Mouse (Mus musculus) MEL (cell line): ENCODE data around the gene Lgsn. TPM values are rescaled to one million over a fixed set of nuclear protein-coding genes. Genes with fewer than 3 reads are reported as not detected.

Source experiments
- DNase-seq: peaks from one replicate; pipeline ENCODE4 v3.0.0; 2011; ENCODE audit warnings: low read depth, low spot score
- H3K27ac ChIP-seq: 2 replicates; pipeline ENCODE4 v1.5.1; 2012; ENCODE audit warnings: low read depth, mild to moderate bottlenecking, control low read depth, low read length, moderate library complexity; ENCODE audit not compliant: control insufficient read depth
- H3K27me3 ChIP-seq, 2 experiments: fragments of 150-350 bp in 1 of 2; sonication (generic) in 1 of 2; 2 replicates each; pipeline ENCODE4 v1.6.1; 2012; ENCODE audit warnings: low read length in 2 of 2, mild to moderate bottlenecking in 2 of 2, improper control_type of control experiment in 1 of 2, moderate library complexity in 1 of 2; ENCODE audit not compliant: insufficient read depth in 2 of 2, control insufficient read depth in 1 of 2
- H3K36me3 ChIP-seq, 2 experiments: 2 replicates each; pipeline ENCODE4 v1.6.1; 2012 to 2014; ENCODE audit warnings: low read length in 2 of 2, improper control_type of control experiment in 1 of 2, inconsistent platforms in 1 of 2, mild to moderate bottlenecking in 1 of 2; ENCODE audit not compliant: insufficient read depth in 2 of 2, control insufficient read depth in 1 of 2
- H3K4me1 ChIP-seq, 2 experiments: fragments of 150-350 bp in 1 of 2; sonication (generic) in 1 of 2; 2 replicates each; pipeline ENCODE4 v1.6.1; 2012; ENCODE audit warnings: low read length in 2 of 2, improper control_type of control experiment in 1 of 2, mild to moderate bottlenecking in 1 of 2; ENCODE audit not compliant: insufficient read depth in 2 of 2, control insufficient read depth in 1 of 2
- H3K4me3 ChIP-seq, 2 experiments: fragments of 150-350 bp in 1 of 2; sonication (generic) in 1 of 2; 2 replicates each; pipeline ENCODE4 v1.5.1; 2012; ENCODE audit warnings: low read depth in 2 of 2, low read length in 2 of 2, mild to moderate bottlenecking in 2 of 2, moderate library complexity in 2 of 2, control low read depth in 1 of 2, improper control_type of control experiment in 1 of 2; ENCODE audit not compliant: control insufficient read depth in 1 of 2, insufficient read depth in 1 of 2
- H3K79me2 ChIP-seq: 2 replicates; pipeline ENCODE4 v1.6.1; 2012; ENCODE audit warnings: mild to moderate bottlenecking, low read length, moderate library complexity; ENCODE audit not compliant: control insufficient read depth, poor library complexity, insufficient read depth
- H3K9ac ChIP-seq: 2 replicates; pipeline ENCODE4 v1.6.1; 2012; ENCODE audit warnings: low read depth, mild to moderate bottlenecking, control low read depth, low read length, moderate library complexity; ENCODE audit not compliant: control insufficient read depth, poor library complexity, severe bottlenecking
- H3K9me3 ChIP-seq: fragments of 150-350 bp; sonication (generic); replicated peaks from 2 replicates; pipeline ENCODE4 v1.6.1; 2012; ENCODE audit warnings: mild to moderate bottlenecking, low read length, improper control_type of control experiment, moderate library complexity; ENCODE audit not compliant: insufficient read depth
- CHD2 ChIP-seq: IDR thresholded peaks from 2 replicates; pipeline ENCODE4 v1.6.1; 2011; ENCODE audit warnings: low read length, improper control_type of control experiment
- E2F4 ChIP-seq: IDR thresholded peaks from 2 replicates; pipeline ENCODE4 v1.6.1; 2011; ENCODE audit warnings: low read depth, low read length, improper control_type of control experiment, borderline replicate concordance
- HCFC1 ChIP-seq: IDR thresholded peaks from 2 replicates; pipeline ENCODE4 v1.6.1; 2012; ENCODE audit warnings: low read depth, mild to moderate bottlenecking, inconsistent platforms, low read length, improper control_type of control experiment, moderate library complexity
- KAT2A ChIP-seq: conservative IDR thresholded peaks from 2 replicates; pipeline ENCODE4 v1.6.1; 2012; ENCODE audit warnings: low read depth, low read length, improper control_type of control experiment, inconsistent platforms
- MAFK ChIP-seq: IDR thresholded peaks from 2 replicates; pipeline ENCODE4 v1.6.1; 2011; ENCODE audit warnings: low read depth, mild to moderate bottlenecking, low read length, improper control_type of control experiment, borderline replicate concordance
- MXI1 ChIP-seq: IDR thresholded peaks from 2 replicates; pipeline ENCODE4 v1.6.1; 2011; ENCODE audit warnings: mild to moderate bottlenecking, low read depth, low read length, improper control_type of control experiment
- MYB ChIP-seq: IDR thresholded peaks from 2 replicates; pipeline ENCODE4 v1.6.1; 2011; ENCODE audit warnings: mild to moderate bottlenecking, low read depth, low read length, improper control_type of control experiment
- MYC ChIP-seq: IDR thresholded peaks from 2 replicates; pipeline ENCODE4 v1.6.1; 2011; ENCODE audit warnings: low read depth, mild to moderate bottlenecking, low read length, improper control_type of control experiment, moderate library complexity
- NRF1 ChIP-seq: IDR thresholded peaks from 2 replicates; pipeline ENCODE4 v1.6.1; 2014; ENCODE audit warnings: low read depth, mild to moderate bottlenecking, inconsistent platforms, low read length, improper control_type of control experiment, moderate library complexity; ENCODE audit not compliant: poor library complexity, insufficient read depth, severe bottlenecking
- POLR2AphosphoS2 ChIP-seq: IDR thresholded peaks from 2 replicates; pipeline ENCODE4 v1.6.1; 2011; ENCODE audit warnings: low read length, improper control_type of control experiment
- SIN3A ChIP-seq: IDR thresholded peaks from 2 replicates; pipeline ENCODE4 v1.6.1; 2012; ENCODE audit warnings: low read length, improper control_type of control experiment, inconsistent platforms
- USF1 ChIP-seq: IDR thresholded peaks from 2 replicates; pipeline ENCODE4 v1.6.1; 2014; ENCODE audit warnings: low read depth, mild to moderate bottlenecking, inconsistent platforms, low read length, improper control_type of control experiment, moderate library complexity
- USF2 ChIP-seq, 2 experiments: IDR thresholded peaks; 2 replicates each; pipeline ENCODE4 v1.6.1; 2011 to 2012; ENCODE audit warnings: improper control_type of control experiment in 2 of 2, low read length in 2 of 2, borderline replicate concordance in 1 of 2, inconsistent platforms in 1 of 2, low read depth in 1 of 2, mild to moderate bottlenecking in 1 of 2; ENCODE audit not compliant: insufficient read depth in 1 of 2
- ZNF384 ChIP-seq: IDR thresholded peaks from 2 replicates; pipeline ENCODE4 v1.6.1; 2012; ENCODE audit warnings: low read depth, mild to moderate bottlenecking, inconsistent platforms, low read length, improper control_type of control experiment
- polyA plus RNA-seq, 2 experiments: library from polyadenylated mRNA; stranded (reverse) in 1 of 2; unstranded in 1 of 2; fragments of >175 nt in 1 of 2; fragments of >200 nt in 1 of 2; gene quantifications; 2 replicates each; pipeline versions ENCODE4 v1.2.1 to v1.2.4; 2012; ENCODE audit warnings: low replicate concordance in 2 of 2, low read depth in 1 of 2; ENCODE audit not compliant: insufficient read length in 2 of 2, insufficient read depth in 1 of 2, missing spikeins in 1 of 2
- total RNA-seq: library from RNA; depleted of rRNA; stranded (reverse); fragments of 300-350 nt; gene quantifications from 2 replicates; pipeline ENCODE4 v1.2.3, GENCODE M21; 2012

Gene Lgsn
- total and polyA plus RNA-seq, 3 experiments: not detected

- Histone ChIP-seq H3K27me3 (no peaks in the 10 kb centered on the region), H3K9me3 (no peaks in the 10 kb centered on the region), H3K4me1 (no peaks in the 10 kb centered on the region), H3K79me2 (no peaks in the 10 kb centered on the region), H3K4me3 (no peak overlapping the region), H3K9ac (no peak overlapping the region), H3K36me3 (no peaks in the 10 kb centered on the region), H3K27ac (no peak overlapping the region)
- TF ChIP-seq NRF1 (no peak), MYC (no peak), MXI1 (no peak), KAT2A (no peak)
- DNase-seq: no peak
Measured at GRCm38 (mm10) chr1:31164527-31165189, 11.5 kb upstream of the Lgsn start.

DNA sequence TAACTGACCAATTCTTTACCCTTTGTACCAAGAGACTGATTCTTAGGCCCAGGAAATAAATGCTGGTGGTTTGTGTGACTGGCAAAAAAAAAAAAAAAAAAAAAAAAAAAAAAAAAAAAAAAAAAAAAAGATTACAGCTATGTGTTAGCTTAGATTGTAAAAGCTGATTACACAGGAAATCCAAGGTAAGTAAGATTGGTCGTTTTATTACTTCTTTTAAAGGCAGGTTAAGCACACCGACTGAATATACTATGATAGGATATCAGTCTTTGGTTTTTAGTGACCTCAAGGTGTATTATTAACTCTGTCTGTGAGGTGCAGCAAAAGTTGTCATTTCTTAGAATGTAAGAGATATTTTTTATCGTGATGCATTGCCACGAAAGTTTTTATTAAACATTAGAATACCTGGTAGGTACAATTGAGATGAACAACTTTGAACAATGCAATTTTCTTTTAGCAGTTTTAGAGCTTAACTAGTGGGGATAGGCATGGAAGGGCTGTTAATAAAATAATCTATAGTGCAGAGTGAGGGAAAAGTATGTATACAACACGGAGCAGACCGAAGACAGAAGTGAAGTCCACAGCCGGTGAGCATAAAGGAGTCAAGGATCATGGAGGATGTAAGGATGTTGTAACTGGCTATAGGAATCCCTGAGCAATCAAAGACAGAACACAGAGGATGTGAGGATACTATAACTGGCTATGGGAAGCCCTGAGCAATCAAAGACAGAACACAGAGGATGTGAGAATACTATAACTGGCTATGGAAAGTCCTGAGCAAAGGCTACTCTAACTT, 10.7 kb upstream of the Lgsn start:
- Histone ChIP-seq H3K9ac (no peak overlapping the region), H3K4me3 (no peak overlapping the region), H3K36me3 (no peaks in the 10 kb centered on the region), H3K27ac (no peak overlapping the region), H3K27me3 (no peaks in the 10 kb centered on the region), H3K9me3 (no peaks in the 10 kb centered on the region), H3K79me2 (no peaks in the 10 kb centered on the region), H3K4me1 (no peaks in the 10 kb centered on the region)
- DNase-seq: no peak
- TF ChIP-seq KAT2A: no peak
- no peak for TF ChIP-seq E2F4
- TF ChIP-seq SIN3A: no peak
- TF ChIP-seq CHD2: no peak
- no peak for TF ChIP-seq USF1
- TF ChIP-seq MYB: no peak
- TF ChIP-seq USF2 (IDR thresholded peaks at IDR 0.05; ENCODE audit: borderline replicate concordance in 1 of 2, insufficient read depth in 1 of 2, low read depth in 1 of 2, low read length in 2 of 2): no peak

DNA sequence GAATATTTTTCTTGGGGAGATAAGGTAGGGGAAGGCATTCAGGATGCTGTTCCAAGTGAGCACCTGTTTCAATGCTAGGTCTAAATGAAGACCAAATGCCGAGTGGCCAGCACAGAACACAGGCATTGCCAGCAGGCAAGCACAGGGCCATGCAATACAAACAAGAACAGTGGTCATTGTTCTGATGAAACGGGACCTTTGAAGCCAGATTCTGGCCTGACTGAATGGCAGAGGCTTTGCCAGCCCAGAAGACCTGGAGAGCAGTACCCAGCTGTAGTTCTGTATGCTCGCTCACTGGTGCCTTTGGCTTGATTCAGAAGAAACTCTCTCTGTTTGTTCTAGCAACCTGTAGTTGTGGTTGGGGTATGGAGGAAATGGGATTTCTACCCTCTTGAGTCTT, 800 bp upstream of the Lgsn start:
- H3K9ac ChIP-seq: no peak overlapping the region
- H3K36me3 ChIP-seq: no peaks in the 10 kb centered on the region
- no peak overlapping the region for H3K4me3 ChIP-seq
- DNase-seq: no peak
- H3K79me2 ChIP-seq: no peaks in the 10 kb centered on the region
- no peak overlapping the region for H3K27ac ChIP-seq
- TF ChIP-seq MAFK (no peak), HCFC1 (no peak), MYC (no peak), POLR2AphosphoS2 (no peak), ZNF384 (no peak), USF1 (no peak)
- TF ChIP-seq, all 39 proteins: peak for 0
- Histone ChIP-seq H3K9me3 (no peaks in the 10 kb centered on the region), H3K4me1 (no peaks in the 10 kb centered on the region), H3K27me3 (no peaks in the 10 kb centered on the region)
